Mouse (Mus musculus) ES-E14 (cell line): ENCODE data around the gene Gm8024. TPM values are rescaled to one million over a fixed set of nuclear protein-coding genes. Genes with fewer than 3 reads are reported as not detected.
A peak's percentile ranks its signal among the peaks of the same experiment; 100 is the strongest.
"Not testable (repeated sequence)": the region's sequence is repeated elsewhere in the genome, so short reads cannot be mapped to it uniquely, and the experiment has no call there.

ENCODE experiments used
- DNase-seq: peaks from one replicate; pipeline ENCODE4 v3.0.0-alpha.2; 2013; ENCODE audit warnings: low read depth, low spot score
- H3K27ac ChIP-seq: 2 replicates; pipeline ENCODE4 v1.5.1; 2012; ENCODE audit warnings: low read depth, mild to moderate bottlenecking, low read length, moderate library complexity, mixed read lengths; ENCODE audit not compliant: poor library complexity, insufficient read depth, severe bottlenecking
- H3K36me3 ChIP-seq: 2 replicates; pipeline ENCODE4 v1.6.1; 2012; ENCODE audit warnings: mild to moderate bottlenecking, low read length, moderate library complexity, mixed read lengths; ENCODE audit not compliant: control insufficient read depth, poor library complexity, insufficient read depth, severe bottlenecking
- H3K4me1 ChIP-seq, 2 experiments: fragments of 150-350 bp in 1 of 2; sonication (generic) in 1 of 2; 2 replicates each; pipeline ENCODE4 v1.6.1; 2012; ENCODE audit warnings: low read length in 2 of 2, mild to moderate bottlenecking in 1 of 2, mixed read lengths in 1 of 2; ENCODE audit not compliant: control insufficient read depth in 2 of 2, insufficient read depth in 2 of 2, poor library complexity in 1 of 2
- H3K4me3 ChIP-seq, 2 experiments: fragments of 150-350 bp in 1 of 2; sonication (generic) in 1 of 2; 2 replicates each; pipeline ENCODE4 v1.5.1; 2012; ENCODE audit warnings: low read length in 2 of 2, low read depth in 1 of 2, mild to moderate bottlenecking in 1 of 2, mixed read lengths in 1 of 2; ENCODE audit not compliant: insufficient read depth in 1 of 2, poor library complexity in 1 of 2, severe bottlenecking in 1 of 2
- H3K9ac ChIP-seq: 2 replicates; pipeline ENCODE4 v1.6.1; 2012; ENCODE audit warnings: low read depth, mild to moderate bottlenecking, low read length, mixed read lengths; ENCODE audit not compliant: poor library complexity, insufficient read depth, severe bottlenecking
- H3K9me3 ChIP-seq: fragments of 150-350 bp; sonication (generic); 2 replicates; pipeline ENCODE4 v1.6.1; 2012; ENCODE audit warnings: low read depth, mild to moderate bottlenecking, low read length; ENCODE audit not compliant: control insufficient read depth, insufficient read depth
- in situ Hi-C, 2 experiments: fragments of 600-800 bp; cut with MboI; formaldehyde crosslinking; loops; one replicate each; pipeline ENCODE4 v1.15.1; 2025; ENCODE audit warnings: low sequenced_read_pairs in 2 of 2, inconsistent platforms in 1 of 2; ENCODE audit not compliant: unreplicated experiment in 2 of 2
- total RNA-seq: library from RNA; depleted of rRNA; stranded (reverse); fragments of 300-350 nt; gene quantifications from 2 replicates; pipeline ENCODE4 v1.2.3, GENCODE M21; 2012; rRNA removed

The Gm8024 gene
- 0.18 TPM in 1 of 2 replicates, not detected in the other for total RNA-seq

DNA sequence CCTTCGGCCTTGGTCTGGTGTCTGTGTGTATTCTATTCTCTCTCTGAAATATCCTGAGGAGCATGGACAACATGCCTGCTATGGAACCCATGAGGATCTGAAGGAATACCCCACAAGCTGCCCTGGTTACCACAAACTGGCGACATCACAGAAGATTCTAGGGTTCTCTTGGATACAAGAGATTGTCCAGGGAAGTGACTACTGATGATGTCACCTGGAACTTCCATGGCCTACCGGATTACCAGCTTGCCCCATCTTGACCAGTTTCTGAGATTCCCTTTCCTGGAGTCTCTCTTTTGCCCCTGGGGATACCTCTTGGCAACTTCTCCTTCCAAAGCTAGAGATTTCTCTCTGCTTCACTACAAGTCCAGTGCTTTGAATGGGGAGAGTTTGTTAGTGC is at the start of gene Gm8024:
Gene Gm8024 (minus strand): TSS at position 101 of the 400 bp plus-strand sequence.
- H3K4me1 ChIP-seq, H3K27ac ChIP-seq, H3K36me3 ChIP-seq, H3K9ac ChIP-seq, H3K9me3 ChIP-seq, in situ Hi-C loops, H3K4me3 ChIP-seq, DNase-seq: not testable (repeated sequence)

DNA sequence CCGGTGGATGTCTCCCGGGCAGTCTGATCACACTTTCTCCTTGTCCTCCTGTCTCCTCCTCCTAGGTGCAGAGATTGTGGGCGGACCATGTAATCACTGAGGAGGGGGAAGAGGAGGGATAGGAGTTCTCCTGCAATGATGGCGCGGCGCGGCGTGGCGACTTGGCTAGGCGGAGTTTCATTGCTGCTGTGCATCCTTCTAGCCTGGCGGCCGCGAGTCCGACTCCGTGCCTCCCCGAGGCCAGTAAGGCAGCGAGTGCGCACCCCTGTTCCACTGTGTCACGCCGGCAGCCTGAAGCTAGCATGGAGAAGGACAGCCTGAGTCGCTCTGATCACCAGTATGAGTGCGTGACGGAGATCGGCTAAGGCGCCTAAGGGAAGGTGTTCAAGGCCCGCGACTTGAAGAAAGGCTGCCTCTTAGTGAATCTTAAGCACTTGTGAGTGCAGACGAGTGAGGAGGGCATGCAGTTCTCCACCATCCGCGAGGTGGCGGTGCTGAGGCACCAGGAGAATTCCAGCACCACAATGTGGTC is 19.2 kb upstream of the Gm8024 start:
- H3K36me3 ChIP-seq, in situ Hi-C loops, H3K4me1 ChIP-seq, H3K9me3 ChIP-seq, H3K27ac ChIP-seq: not testable (repeated sequence)
- peak overlapping the region in 1 of 2 experiments; percentile 50; a peak in 2 of 4 replicates for H3K4me3 ChIP-seq
- peak; percentile 33 for DNase-seq
- 0 out of 2 replicates have a peak overlapping the region, but pooled peaks have one; percentile 38 for H3K9ac ChIP-seq

GRCm38 (mm10) chr14:42542316-42543169 is 18.5 kb upstream of the Gm8024 start:
- H3K36me3 ChIP-seq, H3K9me3 ChIP-seq, H3K4me1 ChIP-seq, in situ Hi-C loops, H3K27ac ChIP-seq, DNase-seq, H3K9ac ChIP-seq: not testable (repeated sequence)
- peak overlapping the region in 1 of 2 experiments; percentile 21; a peak in 1 of 4 replicates for H3K4me3 ChIP-seq

DNA sequence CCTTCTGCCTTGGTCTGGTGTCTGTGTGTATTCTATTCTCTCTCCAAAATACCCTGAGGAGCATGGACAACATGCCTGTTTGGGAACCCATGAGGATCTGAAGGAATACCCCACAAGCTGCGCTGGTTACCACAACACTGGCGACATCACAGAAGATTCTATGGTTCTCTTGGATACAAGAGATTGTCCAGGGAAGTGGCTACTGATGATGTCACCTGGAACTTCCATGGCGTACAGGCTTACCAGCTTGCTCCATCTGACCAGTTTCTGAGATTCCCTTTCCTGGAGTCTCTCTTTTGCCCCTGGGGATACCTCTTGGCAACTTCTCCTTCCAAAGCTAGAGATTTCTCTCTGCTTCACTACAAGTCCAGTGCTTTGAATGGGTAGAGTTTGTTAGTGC is 21.8 kb downstream of the Gm8024 start, which contains the start of gene Gm8020:
Gene Gm8020 (minus strand): TSS at position 101 of the 400 bp plus-strand sequence.
- DNase-seq, H3K9me3 ChIP-seq, H3K4me3 ChIP-seq, H3K9ac ChIP-seq, in situ Hi-C loops, H3K27ac ChIP-seq, H3K4me1 ChIP-seq, H3K36me3 ChIP-seq: not testable (repeated sequence)

Other genes with a start within 250 kb of the Gm8024 start
- not detected in 2 replicates for gene Gm9611, start 226.9 kb downstream of the Gm8024 start, total RNA-seq
- 0.18 and 0.21 TPM in 2 replicates for gene Gm7995, start 214.1 kb downstream of the Gm8024 start, total RNA-seq
- gene Gm8005, start 84.6 kb downstream of the Gm8024 start, total RNA-seq = not detected in 2 replicates
- gene Gm8011, start 60.4 kb downstream of the Gm8024 start, total RNA-seq = not detected in 2 replicates
- gene Gm8020, start 21.9 kb downstream of the Gm8024 start, total RNA-seq = not detected in 2 replicates
- not detected in 2 replicates for gene Gm17124, start 75.6 kb upstream of the Gm8024 start, total RNA-seq
- gene Gm3633, start 117.6 kb upstream of the Gm8024 start, total RNA-seq = not detected in 2 replicates
- not detected in 2 replicates for gene Gm10378, start 131.7 kb upstream of the Gm8024 start, total RNA-seq
- gene Gm3015, start 244.5 kb upstream of the Gm8024 start, total RNA-seq = not detected in 2 replicates